Comparison of ENCODE assay signal across 43 mouse cellular contexts in the genomic region with DNA sequence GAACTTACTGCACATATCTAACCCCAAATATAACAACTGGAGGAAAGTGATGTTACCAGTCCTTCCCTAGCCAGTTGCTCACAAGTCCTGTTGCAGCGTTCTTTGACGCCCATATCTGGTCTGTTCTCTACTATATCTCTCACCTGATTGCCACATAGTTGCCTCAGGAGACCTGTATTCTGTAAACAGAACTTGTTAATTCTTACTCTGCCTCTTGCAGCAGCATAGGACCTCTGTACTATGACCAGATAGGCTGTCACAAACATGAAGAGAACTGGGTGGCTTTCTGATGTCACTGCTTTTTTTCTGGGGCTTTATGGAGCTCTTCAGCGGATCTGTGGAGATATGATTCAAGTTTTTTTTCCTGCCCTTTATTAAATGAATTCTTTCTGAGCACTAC. TPM values are rescaled to one million over a fixed set of nuclear protein-coding genes. Genes with fewer than 3 reads are reported as not detected.
"Had no signal": no experiment of that assay in that cellular context is flagged by ENCODE, and none has a peak within 500 bp of the region (broad histone marks: within the 10 kb centered on the region; RNA-seq: fewer than 3 reads in every experiment).

No protein-coding gene starts in this region.

- DNase-seq: left cerebral cortex, postnatal 4 days; liver, embryonic 13.5 days; lung, adult 18-20 months; lung, adult 2 months; lung, embryonic 14.5 days; lung, postnatal 10 days; lung, postnatal 14 days; lung, postnatal 36 days; lung, postnatal 4 days; midbrain, embryonic 14.5 days had no signal

- H3K4me2 ChIP-seq: limb, embryonic 12.5 days; limb, embryonic 13.5 days; limb, embryonic 15.5 days; liver, embryonic 13.5 days; liver, embryonic 15.5 days; lung, embryonic 14.5 days; lung, embryonic 15.5 days; midbrain, embryonic 11.5 days; midbrain, embryonic 12.5 days; midbrain, embryonic 13.5 days; midbrain, embryonic 15.5 days; neural tube, embryonic 12.5 days; neural tube, embryonic 13.5 days had no signal

- H3K4me1 ChIP-seq: limb, embryonic 10.5 days; limb, embryonic 12.5 days; limb, embryonic 13.5 days; limb, embryonic 15.5 days; liver, embryonic 13.5 days; lung, embryonic 15.5 days; megakaryocyte, embryonic 14.5 days; midbrain, embryonic 10.5 days; midbrain, embryonic 12.5 days; midbrain, embryonic 13.5 days; midbrain, embryonic 15.5 days; neural tube, embryonic 12.5 days; neural tube, embryonic 13.5 days had no signal

- H3K9ac ChIP-seq: limb, embryonic 12.5 days; limb, embryonic 13.5 days; limb, embryonic 15.5 days; liver, embryonic 13.5 days; liver, embryonic 14.5 days; liver, embryonic 15.5 days; lung, embryonic 14.5 days; lung, embryonic 15.5 days; midbrain, embryonic 12.5 days; midbrain, embryonic 13.5 days; midbrain, embryonic 15.5 days; neural tube, embryonic 12.5 days; neural tube, embryonic 13.5 days had no signal

- H3K36me3 ChIP-seq: limb, embryonic 10.5 days; limb, embryonic 12.5 days; limb, embryonic 13.5 days; limb, embryonic 15.5 days; liver, embryonic 13.5 days; liver, embryonic 15.5 days; lung, embryonic 15.5 days; midbrain, embryonic 10.5 days; midbrain, embryonic 12.5 days; midbrain, embryonic 13.5 days; midbrain, embryonic 15.5 days; neural tube, embryonic 12.5 days; neural tube, embryonic 13.5 days had no signal

- H3K4me3 ChIP-seq: left cerebral cortex, adult 2 months; limb, embryonic 10.5 days; limb, embryonic 12.5 days; limb, embryonic 13.5 days; limb, embryonic 15.5 days; liver, embryonic 13.5 days; liver, embryonic 15.5 days; lung, embryonic 15.5 days; megakaryocyte, embryonic 14.5 days; midbrain, embryonic 10.5 days; midbrain, embryonic 12.5 days; midbrain, embryonic 13.5 days; midbrain, embryonic 15.5 days; myocyte; neural tube, embryonic 12.5 days; neural tube, embryonic 13.5 days had no signal

- H3K27me3 ChIP-seq: limb, embryonic 12.5 days; limb, embryonic 13.5 days; limb, embryonic 15.5 days; liver, embryonic 13.5 days; liver, embryonic 15.5 days; lung, embryonic 15.5 days; megakaryocyte, embryonic 14.5 days; midbrain, embryonic 12.5 days; midbrain, embryonic 13.5 days; midbrain, embryonic 15.5 days; neural tube, embryonic 12.5 days; neural tube, embryonic 13.5 days had no signal

- ATAC-seq: lung, postnatal 0 days; midbrain, embryonic 13.5 days; midbrain, embryonic 15.5 days; midbrain, embryonic 16.5 days had no signal

- H3K9me3 ChIP-seq: limb, embryonic 10.5 days; limb, embryonic 12.5 days; limb, embryonic 13.5 days; limb, embryonic 15.5 days; liver, embryonic 13.5 days; liver, embryonic 15.5 days; lung, embryonic 15.5 days; midbrain, embryonic 10.5 days; midbrain, embryonic 12.5 days; midbrain, embryonic 13.5 days; midbrain, embryonic 15.5 days; neural tube, embryonic 12.5 days; neural tube, embryonic 13.5 days had no signal

- H3K27ac ChIP-seq: left cerebral cortex, adult 2 months; limb, embryonic 10.5 days; limb, embryonic 12.5 days; limb, embryonic 13.5 days; limb, embryonic 15.5 days; liver, embryonic 13.5 days; liver, embryonic 14.5 days; liver, embryonic 15.5 days; lung, embryonic 15.5 days; macrophage; midbrain, embryonic 10.5 days; midbrain, embryonic 12.5 days; midbrain, embryonic 13.5 days; midbrain, embryonic 15.5 days; neural tube, embryonic 12.5 days; neural tube, embryonic 13.5 days had no signal

RNA-seq across cellular contexts. Expression of a gene that starts 29.0 kb away (rescaled TPM):
- total RNA-seq: left cerebral cortex, adult 2 months; left cerebral cortex, postnatal 10 days; left cerebral cortex, postnatal 14 days; left cerebral cortex, postnatal 25 days; left cerebral cortex, postnatal 36 days; left cerebral cortex, postnatal 4 days; megakaryocyte-erythroid progenitor cell, adult 5-6 weeks had no signal
- polyA plus RNA-seq: limb, embryonic 10.5 days; limb, embryonic 12.5 days; limb, embryonic 13.5 days; lung, embryonic 15.5 days; lung, embryonic 16.5 days; lung, postnatal 0 days; midbrain, embryonic 10.5 days; midbrain, embryonic 11.5 days; midbrain, embryonic 12.5 days; midbrain, embryonic 13.5 days; midbrain, embryonic 14.5 days; midbrain, embryonic 15.5 days; midbrain, embryonic 16.5 days; midbrain, postnatal 0 days; neural tube, embryonic 12.5 days; neural tube, embryonic 13.5 days had no signal

RNA-seq across cellular contexts. Expression of a gene that starts 33.0 kb away (rescaled TPM):
- total RNA-seq: left cerebral cortex, adult 18-20 months; left cerebral cortex, adult 8-10 months; left cerebral cortex, postnatal 14 days; left cerebral cortex, postnatal 36 days; megakaryocyte progenitor cell, adult 5-6 weeks; megakaryocyte, adult 5-6 weeks; megakaryocyte-erythroid progenitor cell, adult 5-6 weeks; monocyte, adult 5-6 weeks had no signal
- polyA plus RNA-seq: liver, embryonic 13.5 days; liver, embryonic 15.5 days; macrophage; midbrain, embryonic 12.5 days; midbrain, embryonic 14.5 days; midbrain, postnatal 0 days; neural tube, embryonic 11.5 days; neural tube, embryonic 13.5 days had no signal

RNA-seq across cellular contexts. Expression of a gene that starts 40.2 kb away (rescaled TPM):
- total RNA-seq: megakaryocyte, adult 5-6 weeks; megakaryocyte-erythroid progenitor cell, adult 5-6 weeks; monocyte, adult 5-6 weeks had no signal
- polyA plus RNA-seq: macrophage, myocyte had no signal
